Mouse (Mus musculus): ENCODE results near the gene Pdzd9.
"Not testable (repeated sequence)": the region's sequence is repeated elsewhere in the genome, so short reads cannot be mapped to it uniquely, and the experiment has no call there.

Pdzd9 gene

DNA sequence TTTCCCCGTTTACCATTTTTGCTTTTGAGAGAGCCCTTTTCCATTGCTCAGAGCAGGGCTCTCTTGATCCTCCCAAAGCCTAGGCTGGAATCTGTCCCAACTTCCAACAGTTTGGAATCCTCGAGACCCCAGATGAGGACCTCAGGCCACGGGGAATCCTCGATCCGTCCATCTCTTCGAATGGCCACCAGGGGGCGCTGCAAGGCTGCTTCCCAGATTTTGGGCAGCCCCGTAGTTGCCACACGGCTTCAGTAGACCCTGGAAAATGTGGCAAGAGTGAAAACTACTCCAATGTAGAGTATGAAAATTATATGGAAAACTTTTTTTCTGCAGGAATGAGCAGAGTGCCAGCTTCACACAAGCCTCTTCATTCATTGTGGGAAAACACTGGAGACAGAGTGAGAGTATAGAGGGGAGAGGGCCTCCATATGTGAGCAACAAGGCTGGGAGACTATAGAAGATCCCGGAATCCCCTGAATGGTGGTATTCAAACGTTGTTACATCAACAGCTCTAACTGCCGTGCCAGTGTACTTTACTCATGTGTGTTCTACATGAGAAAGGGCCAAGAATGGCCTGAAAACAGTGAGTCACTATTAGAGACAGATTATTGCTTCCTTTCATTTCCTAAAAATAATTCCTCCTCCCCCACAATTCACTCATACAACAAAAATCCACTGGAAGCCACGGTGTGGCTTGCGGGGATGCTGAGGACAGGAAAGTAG, at the start of gene Pdzd9:
Gene Pdzd9, minus strand, starts transcription at position 191 of the 723 bp plus-strand sequence.
- DNase-seq (ENCODE audit: low spot score), result no peak

GRCm38 (mm10) chr7:120717261-120717660, 47.1 kb upstream of the Pdzd9 start:
- DNase-seq (ENCODE audit: low spot score), result no peak

DNA sequence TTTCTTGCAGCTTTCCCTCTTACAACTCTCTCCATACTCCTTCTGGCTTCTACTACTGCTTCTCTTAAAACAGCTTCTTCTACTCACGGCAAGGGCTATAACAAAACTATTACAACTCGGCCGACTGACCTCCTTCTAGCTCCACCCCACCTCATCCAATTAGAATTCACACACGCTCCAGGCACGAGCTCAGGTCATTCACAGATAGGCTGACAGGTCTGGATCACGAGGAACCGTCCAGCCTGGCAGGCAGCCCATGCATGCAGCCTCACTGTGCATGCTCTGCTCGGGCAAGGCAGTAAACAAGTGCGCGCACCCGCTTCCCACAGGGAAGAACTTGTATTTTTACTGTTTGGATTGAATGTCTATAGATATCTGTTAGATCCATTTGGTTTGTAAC, 43.8 kb upstream of the Pdzd9 start:
- DNase-seq (ENCODE audit: low spot score), result not testable (repeated sequence)

GRCm38 (mm10) chr7:120713225-120713624, 43.1 kb upstream of the Pdzd9 start:
- no peak for DNase-seq (ENCODE audit: low spot score)

DNA sequence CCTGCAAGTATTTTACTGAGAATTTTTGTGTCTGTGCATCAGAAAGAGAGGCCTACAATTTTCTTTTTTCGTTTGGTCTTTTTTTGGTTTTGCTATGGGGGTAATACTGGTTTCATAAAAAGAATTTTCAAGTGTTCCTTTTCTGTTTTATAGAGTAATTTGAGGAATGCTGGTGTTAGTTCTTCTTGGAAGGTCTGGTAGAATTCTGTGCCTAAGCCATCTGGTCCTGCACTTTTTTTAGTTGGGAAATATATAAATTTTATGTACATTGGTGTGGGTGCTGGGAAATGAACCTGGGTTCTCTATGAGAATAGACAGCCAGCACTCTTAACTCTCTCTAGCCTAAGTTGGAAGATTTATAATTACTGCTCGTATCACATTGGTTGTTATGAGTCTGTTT, 41.9 kb upstream of the Pdzd9 start:
- DNase-seq (ENCODE audit: low spot score), result no peak

GRCm38 (mm10) chr7:120703888-120704287, 33.7 kb upstream of the Pdzd9 start:
- DNase-seq (ENCODE audit: low spot score), result no peak

- DNase-seq (ENCODE audit: low spot score), result no peak
Observed at GRCm38 (mm10) chr7:120699586-120699985, 29.4 kb upstream of the Pdzd9 start.

DNA sequence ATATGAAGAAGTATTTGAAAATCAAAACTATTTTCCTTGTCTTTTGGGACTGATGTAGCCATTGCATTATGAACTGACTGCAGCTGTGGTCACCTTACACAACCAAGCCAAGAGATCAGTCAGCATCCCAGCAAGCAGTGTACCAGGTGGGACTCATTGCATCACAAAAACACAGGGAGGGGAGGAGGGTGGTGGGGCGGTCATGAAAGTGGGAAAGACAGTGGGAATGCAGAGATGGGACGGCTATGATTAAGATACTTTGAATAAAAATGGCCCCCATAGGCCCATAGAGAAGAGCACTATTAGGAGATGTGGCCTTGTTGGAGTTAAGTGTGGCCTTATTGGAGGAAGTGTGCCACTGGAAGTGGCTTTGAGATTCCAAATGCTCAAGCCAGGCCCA, 26.2 kb upstream of the Pdzd9 start:
- DNase-seq (ENCODE audit: low spot score), result no peak

DNA sequence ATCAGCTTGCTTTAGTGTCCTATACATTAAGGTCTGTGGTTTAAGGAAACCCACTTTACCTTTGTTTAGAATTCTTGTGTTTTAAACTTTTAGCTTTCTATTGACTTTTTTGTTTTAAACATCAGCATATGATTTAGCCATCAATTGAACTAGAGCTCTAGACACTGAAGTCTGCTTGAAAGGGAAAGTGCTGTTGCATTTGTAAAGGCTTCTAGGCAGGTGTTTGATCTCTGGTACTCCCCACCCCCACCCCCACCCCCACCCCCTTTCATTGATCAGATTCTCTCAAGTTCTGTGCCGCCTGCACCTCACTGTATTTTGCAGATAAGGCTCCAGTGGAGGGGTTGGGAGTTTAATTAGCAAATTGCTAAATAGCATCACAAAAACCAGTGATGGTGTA, 25.5 kb upstream of the Pdzd9 start:
- no peak for DNase-seq (ENCODE audit: low spot score)

- no peak for DNase-seq (ENCODE audit: low spot score)
Observed at GRCm38 (mm10) chr7:120695196-120695595, 25.1 kb upstream of the Pdzd9 start.

- no peak for DNase-seq (ENCODE audit: low spot score)
Observed at GRCm38 (mm10) chr7:120693831-120694375, 23.8 kb upstream of the Pdzd9 start.

DNA sequence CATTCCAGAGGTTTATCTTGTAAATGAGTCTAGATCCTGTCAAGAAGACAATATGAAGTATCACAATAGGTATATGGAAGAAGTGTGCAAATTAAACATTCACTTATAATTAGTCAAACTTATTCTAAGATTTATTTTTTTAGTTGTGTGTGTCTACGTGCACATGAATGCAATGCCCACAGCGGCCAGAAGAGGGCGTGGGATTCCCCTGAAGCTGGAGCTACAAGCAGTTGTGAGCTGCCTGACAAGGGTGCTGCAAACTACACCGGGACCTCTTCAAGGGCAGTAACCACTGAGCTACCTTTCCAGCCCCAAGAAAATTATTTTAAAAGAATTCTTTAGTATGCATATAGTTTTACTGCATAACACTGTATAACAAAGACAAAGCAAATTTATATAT, 20.5 kb upstream of the Pdzd9 start:
- no peak for DNase-seq (ENCODE audit: low spot score)

GRCm38 (mm10) chr7:120685227-120685626, 15.1 kb upstream of the Pdzd9 start:
- no peak for DNase-seq (ENCODE audit: low spot score)

GRCm38 (mm10) chr7:120684731-120685161, 14.6 kb upstream of the Pdzd9 start:
- no peak for DNase-seq (ENCODE audit: low spot score)

- no peak for DNase-seq (ENCODE audit: low spot score)
Observed at GRCm38 (mm10) chr7:120682002-120682401, 11.9 kb upstream of the Pdzd9 start.

GRCm38 (mm10) chr7:120679023-120679422, 8.9 kb upstream of the Pdzd9 start:
- DNase-seq (ENCODE audit: low spot score), result no peak

DNA sequence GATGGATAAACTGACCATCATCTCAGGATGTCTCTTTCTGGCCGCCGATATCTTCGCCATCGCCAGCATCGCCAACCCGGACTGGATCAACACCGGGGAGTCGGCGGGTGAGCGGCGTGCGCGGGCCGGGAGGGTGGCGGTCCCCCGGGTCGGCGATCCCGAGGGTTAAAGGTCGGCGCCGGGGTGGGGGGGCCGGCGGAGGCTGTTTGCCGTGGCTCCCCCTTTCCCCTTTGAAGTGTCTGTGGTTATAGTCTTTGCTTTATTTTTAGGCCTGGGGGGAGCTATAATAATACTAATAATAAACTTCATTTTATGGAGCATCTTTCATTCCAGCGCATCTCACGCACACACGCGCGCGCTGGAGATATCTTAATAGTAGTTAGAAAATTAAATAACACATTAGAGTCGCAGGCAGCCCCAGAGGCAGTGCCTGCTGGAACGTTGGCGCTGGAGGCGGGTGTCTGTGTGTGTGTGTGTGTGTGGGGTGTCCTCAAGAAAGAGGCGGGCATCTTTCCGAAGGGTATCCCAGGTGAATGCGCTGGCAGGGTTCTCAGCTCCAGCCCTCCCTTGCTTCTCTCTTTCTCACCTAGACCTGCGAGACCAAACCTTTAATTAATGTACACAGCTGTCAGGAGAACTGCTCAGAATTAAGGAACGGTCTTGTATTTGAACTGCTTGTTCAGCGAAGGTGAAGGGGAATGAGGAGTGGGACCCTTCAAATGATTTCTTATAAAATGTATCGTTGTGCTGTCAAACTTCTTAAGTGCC, 7.8 kb upstream of the Pdzd9 start:
- no peak for DNase-seq (ENCODE audit: low spot score)

GRCm38 (mm10) chr7:120677001-120677643, 7.0 kb upstream of the Pdzd9 start, which contains the start of gene Mosmo:
Gene Mosmo (plus strand): TSS chr7:120677618.
- DNase-seq (ENCODE audit: low spot score), result no peak

GRCm38 (mm10) chr7:120671271-120671670, 1.1 kb upstream of the Pdzd9 start:
- no peak for DNase-seq (ENCODE audit: low spot score)

DNA sequence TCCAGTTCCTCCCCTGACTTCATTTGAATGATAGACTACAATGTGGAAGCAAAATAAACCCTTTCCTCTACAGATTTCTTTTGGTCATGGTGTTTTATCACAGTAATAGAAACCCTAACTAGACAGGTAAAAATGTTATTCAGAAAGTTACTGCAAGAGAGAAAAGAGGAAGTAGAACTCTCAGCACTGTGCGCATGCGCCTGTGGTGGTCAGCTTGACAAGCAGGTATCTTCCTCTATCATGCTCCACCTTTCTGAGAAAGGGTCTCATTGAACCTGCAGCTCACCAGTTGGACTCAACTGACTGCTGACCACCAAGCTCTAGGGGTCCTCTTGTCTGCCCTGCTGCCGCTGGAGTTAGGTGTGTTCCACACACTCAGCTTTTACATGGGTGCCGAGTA, 8.1 kb downstream of the Pdzd9 start:
- no peak for DNase-seq (ENCODE audit: low spot score)

GRCm38 (mm10) chr7:120647849-120648248, 22.3 kb downstream of the Pdzd9 start:
- no peak for DNase-seq (ENCODE audit: low spot score)

- no peak for DNase-seq (ENCODE audit: low spot score)
Observed at GRCm38 (mm10) chr7:120643217-120643616, 26.9 kb downstream of the Pdzd9 start.

DNA sequence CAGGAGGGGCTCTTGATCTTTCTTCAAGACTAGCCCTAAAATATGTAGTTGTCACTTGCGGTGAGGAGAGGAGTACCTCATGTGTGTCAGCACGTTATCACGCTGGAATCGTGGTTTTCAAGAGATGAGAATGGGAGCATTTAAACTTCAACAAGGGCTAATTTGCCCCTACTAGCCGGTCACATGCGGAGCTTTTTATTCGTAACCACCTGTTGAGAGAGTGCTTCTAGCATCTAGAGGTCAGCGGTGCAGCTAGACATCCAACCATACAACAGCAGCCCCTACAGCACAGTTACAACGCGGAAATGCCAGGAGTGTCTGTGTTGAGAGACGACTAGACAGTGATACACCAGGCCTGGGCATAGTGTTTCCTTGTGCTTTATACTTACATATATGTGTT, 34.3 kb downstream of the Pdzd9 start:
- DNase-seq (ENCODE audit: low spot score), result no peak

Measured in urinary bladder, postnatal 10 days (tissue).